Mouse (Mus musculus): Measurements from ENCODE around the gene Bcl2. TPM values are rescaled to one million over a fixed set of nuclear protein-coding genes. Genes with fewer than 3 reads are reported as not detected.

Bcl2 gene
- polyA plus RNA-seq, 1 experiment from 2014 or later: 16.4 TPM

GRCm38 (mm10) chr1:106591180-106591774 is 122.8 kb downstream of the Bcl2 start:
- no peak overlapping the region for H3K27ac ChIP-seq (ENCODE audit: low read depth, low read length)

GRCm38 (mm10) chr1:106589141-106589540 is 124.9 kb downstream of the Bcl2 start:
- Histone ChIP-seq H3K4me1 (ENCODE audit: control insufficient read depth, insufficient read depth, low read depth, low read length) (peaks cover 2% of the 10 kb centered on the region; the same call in 1 of the 2 replicates), H3K4me3 (ENCODE audit: low read length) (no peak overlapping the region), H3K9me3 (ENCODE audit: control insufficient read depth, low read length) (no peaks in the 10 kb centered on the region), H3K27me3 (replicated peaks; ENCODE audit: control insufficient read depth, insufficient read depth, low read length) (no peaks in the 10 kb centered on the region), H3K9ac (ENCODE audit: low read depth, low read length) (no peak overlapping the region), H3K36me3 (ENCODE audit: control insufficient read depth, insufficient read depth, low read length) (no peaks in the 10 kb centered on the region), H3K4me2 (ENCODE audit: low read length) (no peak overlapping the region), H3K27ac (ENCODE audit: low read depth, low read length) (no peak overlapping the region)
- 88% methylated on average over 2 of the region's 2 CpGs for WGBS
- 0 out of 2 replicates have a peak, but pooled peaks have one; percentile 12 for ATAC-seq

More at GRCm38 (mm10) chr1:106591180-106591774, 122.8 kb downstream of the Bcl2 start:
- Histone ChIP-seq H3K27me3 (replicated peaks; ENCODE audit: control insufficient read depth, insufficient read depth, low read length) (no peaks in the 10 kb centered on the region), H3K4me2 (ENCODE audit: low read length) (no peak overlapping the region), H3K9ac (ENCODE audit: low read depth, low read length) (no peak overlapping the region), H3K9me3 (ENCODE audit: control insufficient read depth, low read length) (no peaks in the 10 kb centered on the region), H3K4me3 (ENCODE audit: low read length) (no peak overlapping the region), H3K36me3 (ENCODE audit: control insufficient read depth, insufficient read depth, low read length) (no peaks in the 10 kb centered on the region), H3K4me1 (ENCODE audit: control insufficient read depth, insufficient read depth, low read depth, low read length) (no peaks in the 10 kb centered on the region)
- 50% methylated on average over 2 of the region's 2 CpGs for WGBS
- no peak for ATAC-seq

GRCm38 (mm10) chr1:106587866-106588470 is 126.1 kb downstream of the Bcl2 start:
- peaks cover 6% of the 10 kb centered on the region; the same call in 1 of the 2 replicates for H3K4me1 ChIP-seq (ENCODE audit: control insufficient read depth, insufficient read depth, low read depth, low read length)
- 87% methylated on average over 4 of the region's 4 CpGs for WGBS
- no peak for ATAC-seq
- H3K4me3 ChIP-seq (ENCODE audit: low read length): no peak overlapping the region
- H3K27me3 ChIP-seq (replicated peaks; ENCODE audit: control insufficient read depth, insufficient read depth, low read length): no peaks in the 10 kb centered on the region
- H3K4me2 ChIP-seq (ENCODE audit: low read length): no peak overlapping the region
- H3K27ac ChIP-seq (ENCODE audit: low read depth, low read length): no peak overlapping the region
- no peaks in the 10 kb centered on the region for H3K36me3 ChIP-seq (ENCODE audit: control insufficient read depth, insufficient read depth, low read length)
- H3K9me3 ChIP-seq (ENCODE audit: control insufficient read depth, low read length): no peaks in the 10 kb centered on the region
- H3K9ac ChIP-seq (ENCODE audit: low read depth, low read length): no peak overlapping the region

- H3K9ac ChIP-seq (ENCODE audit: low read depth, low read length): no peak overlapping the region
- no peak overlapping the region for H3K27ac ChIP-seq (ENCODE audit: low read depth, low read length)
- ATAC-seq: no peak
- H3K4me3 ChIP-seq (ENCODE audit: low read length): no peak overlapping the region
- H3K4me2 ChIP-seq (ENCODE audit: low read length): no peak overlapping the region
- no peaks in the 10 kb centered on the region for H3K9me3 ChIP-seq (ENCODE audit: control insufficient read depth, low read length)
- H3K36me3 ChIP-seq (ENCODE audit: control insufficient read depth, insufficient read depth, low read length): no peaks in the 10 kb centered on the region
- peaks cover 6% of the 10 kb centered on the region; the same call in 1 of the 2 replicates for H3K4me1 ChIP-seq (ENCODE audit: control insufficient read depth, insufficient read depth, low read depth, low read length)
- 86% methylated on average over 6 of the region's 6 CpGs for WGBS
- no peaks in the 10 kb centered on the region for H3K27me3 ChIP-seq (replicated peaks; ENCODE audit: control insufficient read depth, insufficient read depth, low read length)
Measured at GRCm38 (mm10) chr1:106586761-106587160, 127.3 kb downstream of the Bcl2 start.

- Histone ChIP-seq H3K36me3 (ENCODE audit: control insufficient read depth, insufficient read depth, low read length) (no peaks in the 10 kb centered on the region), H3K4me2 (ENCODE audit: low read length) (no peak overlapping the region), H3K9ac (ENCODE audit: low read depth, low read length) (no peak overlapping the region), H3K4me3 (ENCODE audit: low read length) (no peak overlapping the region), H3K4me1 (ENCODE audit: control insufficient read depth, insufficient read depth, low read depth, low read length) (peaks cover 6% of the 10 kb centered on the region; the same call in 1 of the 2 replicates), H3K27me3 (replicated peaks; ENCODE audit: control insufficient read depth, insufficient read depth, low read length) (no peaks in the 10 kb centered on the region), H3K27ac (ENCODE audit: low read depth, low read length) (peak overlapping the region; percentile 30), H3K9me3 (ENCODE audit: control insufficient read depth, low read length) (no peaks in the 10 kb centered on the region)
- ATAC-seq: no peak
Measured at GRCm38 (mm10) chr1:106585349-106585748, 128.7 kb downstream of the Bcl2 start.

GRCm38 (mm10) chr1:106584824-106585223 is 129.2 kb downstream of the Bcl2 start:
- Histone ChIP-seq H3K9me3 (ENCODE audit: control insufficient read depth, low read length) (no peaks in the 10 kb centered on the region), H3K4me1 (ENCODE audit: control insufficient read depth, insufficient read depth, low read depth, low read length) (peaks cover 6% of the 10 kb centered on the region; the same call in 1 of the 2 replicates), H3K4me3 (ENCODE audit: low read length) (no peak overlapping the region), H3K36me3 (ENCODE audit: control insufficient read depth, insufficient read depth, low read length) (no peaks in the 10 kb centered on the region), H3K27me3 (replicated peaks; ENCODE audit: control insufficient read depth, insufficient read depth, low read length) (no peaks in the 10 kb centered on the region), H3K4me2 (ENCODE audit: low read length) (no peak overlapping the region), H3K9ac (ENCODE audit: low read depth, low read length) (no peak overlapping the region), H3K27ac (ENCODE audit: low read depth, low read length) (peak overlapping the region; percentile 30)
- WGBS: 67% methylated on average over 2 of the region's 2 CpGs
- ATAC-seq: peak; percentile 90

- Histone ChIP-seq H3K36me3 (ENCODE audit: control insufficient read depth, insufficient read depth, low read length) (no peaks in the 10 kb centered on the region), H3K9ac (ENCODE audit: low read depth, low read length) (no peak overlapping the region), H3K27ac (ENCODE audit: low read depth, low read length) (peak overlapping the region; percentile 58), H3K4me3 (ENCODE audit: low read length) (no peak overlapping the region), H3K27me3 (replicated peaks; ENCODE audit: control insufficient read depth, insufficient read depth, low read length) (no peaks in the 10 kb centered on the region), H3K4me2 (ENCODE audit: low read length) (no peak overlapping the region), H3K4me1 (ENCODE audit: control insufficient read depth, insufficient read depth, low read depth, low read length) (peaks cover 6% of the 10 kb centered on the region; the same call in 1 of the 2 replicates), H3K9me3 (ENCODE audit: control insufficient read depth, low read length) (no peaks in the 10 kb centered on the region)
- WGBS: 77% methylated on average over 4 of the region's 4 CpGs
- no peak for ATAC-seq
Measured at GRCm38 (mm10) chr1:106584273-106584672, 129.8 kb downstream of the Bcl2 start.

- ATAC-seq: peak; percentile 57; the same call in 1 of the 2 replicates
- Histone ChIP-seq H3K4me1 (ENCODE audit: control insufficient read depth, insufficient read depth, low read depth, low read length) (peaks cover 6% of the 10 kb centered on the region; the same call in 1 of the 2 replicates), H3K4me2 (ENCODE audit: low read length) (no peak overlapping the region), H3K9me3 (ENCODE audit: control insufficient read depth, low read length) (no peaks in the 10 kb centered on the region), H3K27me3 (replicated peaks; ENCODE audit: control insufficient read depth, insufficient read depth, low read length) (no peaks in the 10 kb centered on the region), H3K36me3 (ENCODE audit: control insufficient read depth, insufficient read depth, low read length) (no peaks in the 10 kb centered on the region), H3K27ac (ENCODE audit: low read depth, low read length) (peak overlapping the region; percentile 58), H3K9ac (ENCODE audit: low read depth, low read length) (no peak overlapping the region), H3K4me3 (ENCODE audit: low read length) (no peak overlapping the region)
- 42% methylated on average over 14 of the region's 14 CpGs for WGBS
Measured at GRCm38 (mm10) chr1:106583245-106584241, 130.5 kb downstream of the Bcl2 start.
